Mouse (Mus musculus) liver, embryonic 16.5 days (tissue): ENCODE results near the gene Bche. TPM values are rescaled to one million over a fixed set of nuclear protein-coding genes. Genes with fewer than 3 reads are reported as not detected.

Experiments used
- ATAC-seq: fragments of 200-750 bp; cut with Nextera tagmentation; 2 replicates; pipeline ENCODE4 v1.8.0; 2017; ENCODE audit warnings: low read depth, mild to moderate bottlenecking, moderate number of reproducible peaks, moderate library complexity
- H3K27ac ChIP-seq: fragments of 300-500 bp; sonication (generic); 2 replicates; pipeline ENCODE4 v1.5.1; 2014; ENCODE audit warnings: mild to moderate bottlenecking, low read length
- H3K27me3 ChIP-seq: fragments of 300-500 bp; sonication (generic); 2 replicates; pipeline ENCODE4 v1.6.1; 2014; ENCODE audit warnings: low read depth, low read length, mixed read lengths; ENCODE audit not compliant: control insufficient read depth, insufficient read depth
- H3K36me3 ChIP-seq: fragments of 300-500 bp; sonication (generic); 2 replicates; pipeline ENCODE4 v1.6.1; 2014; ENCODE audit warnings: mild to moderate bottlenecking; ENCODE audit not compliant: control insufficient read depth, insufficient read depth
- H3K4me1 ChIP-seq: fragments of 300-500 bp; sonication (generic); 2 replicates; pipeline ENCODE4 v1.6.1; 2014; ENCODE audit warnings: low read depth, low read length, mixed read lengths; ENCODE audit not compliant: control insufficient read depth
- H3K4me2 ChIP-seq: fragments of 300-500 bp; sonication (generic); 2 replicates; pipeline ENCODE4 v1.6.1; 2014; ENCODE audit warnings: low read depth, low read length, mixed read lengths
- H3K4me3 ChIP-seq: fragments of 300-500 bp; sonication (generic); 2 replicates; pipeline ENCODE4 v1.5.1; 2014; ENCODE audit warnings: low read depth, mild to moderate bottlenecking, low read length
- H3K9ac ChIP-seq: fragments of 300-500 bp; sonication (generic); 2 replicates; pipeline ENCODE4 v1.6.1; 2014; ENCODE audit warnings: low read depth, low read length
- H3K9me3 ChIP-seq: fragments of 300-500 bp; sonication (generic); replicated peaks from 2 replicates; pipeline ENCODE4 v1.6.1; 2016; ENCODE audit warnings: low read length; ENCODE audit not compliant: control insufficient read depth
- WGBS: fragments of 180-500 bp; shearing (Covaris S2); extraction: QIAGEN DNeasy Blood & Tissue Kit; methylation state at CpG from one replicate; pipeline ENCODE4 v1.1.7; 2014; ENCODE audit not compliant: insufficient replicate concordance; 5-methylcytosine and 5-hydroxymethylcytosine counted together
- polyA plus RNA-seq: library from polyadenylated mRNA; unstranded; fragments of >200 nt; fragmentation: Nextera tagmentation; extraction: Ambion mirVana; gene quantifications from 2 replicates; pipeline ENCODE4 v1.2.1, GENCODE M21; 2015

Bche gene
- polyA plus RNA-seq, 1 experiment from 2014 or later = 14.1 TPM

DNA sequence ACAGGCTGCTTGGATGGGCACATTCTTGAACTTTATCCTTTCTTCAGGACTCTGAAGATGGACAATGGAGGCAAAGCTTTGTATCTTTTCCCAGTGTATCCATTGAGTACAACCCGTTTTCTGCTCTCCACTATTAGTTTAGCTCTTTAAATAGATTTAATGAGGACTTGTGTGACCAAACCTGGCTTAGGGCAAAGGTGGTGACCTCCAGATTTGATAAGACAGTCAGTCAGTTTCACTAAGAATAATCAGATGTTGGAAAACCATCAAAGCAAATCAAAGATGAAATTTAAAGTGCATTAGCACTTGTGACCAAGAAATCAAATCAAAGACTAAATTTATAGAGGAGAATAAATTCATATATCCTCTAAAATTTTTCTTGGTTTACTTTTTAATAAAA is 1.7 kb downstream of the Bche start:
- no peak for ATAC-seq
- Histone ChIP-seq H3K4me1 (no peaks in the 10 kb centered on the region), H3K27me3 (no peaks in the 10 kb centered on the region), H3K4me2 (peak overlapping the region; percentile 32), H3K36me3 (no peaks in the 10 kb centered on the region), H3K27ac (no peak overlapping the region), H3K4me3 (no peak overlapping the region), H3K9ac (no peak overlapping the region), H3K9me3 (no peaks in the 10 kb centered on the region)
- WGBS = 26% methylated on average over 1 of the region's 1 CpGs

DNA sequence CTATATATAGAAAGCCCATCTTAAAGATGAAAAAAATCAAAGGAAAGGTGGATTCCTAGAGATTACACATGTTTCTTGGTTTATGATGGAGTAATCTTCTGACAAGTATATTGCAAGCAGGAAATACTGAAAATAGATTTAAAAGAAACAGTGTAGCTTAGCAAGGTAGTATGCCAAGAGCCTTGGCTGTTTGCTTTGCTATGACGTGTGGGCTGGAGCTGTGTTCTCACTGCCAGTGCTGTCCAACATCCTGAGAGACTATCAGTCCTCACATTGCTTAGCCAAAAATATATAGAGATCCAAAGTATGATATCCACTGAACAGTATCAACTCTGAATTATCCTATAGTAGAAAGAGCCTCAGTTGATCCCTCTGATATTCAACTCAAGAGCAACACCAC is 9.3 kb downstream of the Bche start:
- no peak overlapping the region for H3K9ac ChIP-seq
- H3K36me3 ChIP-seq = no peaks in the 10 kb centered on the region
- H3K9me3 ChIP-seq = no peaks in the 10 kb centered on the region
- WGBS = 45% methylated on average over 1 of the region's 1 CpGs
- H3K27ac ChIP-seq = no peak overlapping the region
- H3K4me3 ChIP-seq = no peak overlapping the region
- no peak overlapping the region for H3K4me2 ChIP-seq
- H3K4me1 ChIP-seq = no peaks in the 10 kb centered on the region
- ATAC-seq = no peak
- no peaks in the 10 kb centered on the region for H3K27me3 ChIP-seq

DNA sequence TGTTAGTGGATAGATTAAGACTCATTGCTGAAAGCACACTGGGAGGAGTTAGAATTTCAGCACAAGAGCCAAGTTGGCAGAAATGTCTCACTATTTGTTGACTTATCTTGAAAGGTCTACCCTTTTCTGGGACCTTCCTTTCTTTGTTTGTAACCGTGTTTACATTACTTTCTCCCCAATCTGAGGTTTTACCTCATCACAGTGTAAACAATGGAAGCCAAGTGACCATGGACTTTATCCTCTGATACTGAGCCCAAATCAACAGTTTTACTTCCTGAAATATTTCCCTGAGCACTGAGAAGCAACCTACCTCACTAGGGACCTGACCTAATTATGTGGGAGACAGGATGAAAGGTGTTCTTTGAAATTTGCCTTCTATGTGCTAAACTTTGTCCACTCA is 34.9 kb downstream of the Bche start:
- peak; percentile 92 for ATAC-seq
- Histone ChIP-seq H3K4me1 (no peaks in the 10 kb centered on the region), H3K4me2 (no peak overlapping the region), H3K9ac (no peak overlapping the region), H3K27me3 (no peaks in the 10 kb centered on the region), H3K27ac (peak overlapping the region; percentile 63), H3K36me3 (no peaks in the 10 kb centered on the region), H3K4me3 (no peak overlapping the region), H3K9me3 (no peaks in the 10 kb centered on the region)
- 24% methylated on average over 1 of the region's 1 CpGs for WGBS

DNA sequence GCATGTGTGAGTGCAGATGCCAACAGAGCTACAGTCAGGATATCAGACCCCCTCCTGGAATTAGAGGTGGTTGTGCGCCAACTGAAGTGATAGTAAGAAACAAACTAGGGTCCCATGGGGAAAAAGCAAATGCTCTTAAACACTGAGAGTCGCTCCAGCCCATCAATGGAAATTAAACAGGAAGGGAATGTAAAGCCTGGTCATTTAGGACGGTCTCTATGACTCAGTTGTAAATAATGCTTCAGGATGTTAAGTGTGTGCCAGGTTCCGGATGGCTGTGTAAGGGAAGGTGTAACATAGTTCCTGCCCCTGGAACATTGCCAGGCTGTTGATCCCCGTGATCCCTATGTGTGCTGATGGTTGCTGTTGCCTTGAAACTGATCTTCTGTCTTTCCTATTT is 40.0 kb downstream of the Bche start:
- no peak overlapping the region for H3K4me3 ChIP-seq
- 54% methylated on average over 5 of the region's 5 CpGs for WGBS

DNA sequence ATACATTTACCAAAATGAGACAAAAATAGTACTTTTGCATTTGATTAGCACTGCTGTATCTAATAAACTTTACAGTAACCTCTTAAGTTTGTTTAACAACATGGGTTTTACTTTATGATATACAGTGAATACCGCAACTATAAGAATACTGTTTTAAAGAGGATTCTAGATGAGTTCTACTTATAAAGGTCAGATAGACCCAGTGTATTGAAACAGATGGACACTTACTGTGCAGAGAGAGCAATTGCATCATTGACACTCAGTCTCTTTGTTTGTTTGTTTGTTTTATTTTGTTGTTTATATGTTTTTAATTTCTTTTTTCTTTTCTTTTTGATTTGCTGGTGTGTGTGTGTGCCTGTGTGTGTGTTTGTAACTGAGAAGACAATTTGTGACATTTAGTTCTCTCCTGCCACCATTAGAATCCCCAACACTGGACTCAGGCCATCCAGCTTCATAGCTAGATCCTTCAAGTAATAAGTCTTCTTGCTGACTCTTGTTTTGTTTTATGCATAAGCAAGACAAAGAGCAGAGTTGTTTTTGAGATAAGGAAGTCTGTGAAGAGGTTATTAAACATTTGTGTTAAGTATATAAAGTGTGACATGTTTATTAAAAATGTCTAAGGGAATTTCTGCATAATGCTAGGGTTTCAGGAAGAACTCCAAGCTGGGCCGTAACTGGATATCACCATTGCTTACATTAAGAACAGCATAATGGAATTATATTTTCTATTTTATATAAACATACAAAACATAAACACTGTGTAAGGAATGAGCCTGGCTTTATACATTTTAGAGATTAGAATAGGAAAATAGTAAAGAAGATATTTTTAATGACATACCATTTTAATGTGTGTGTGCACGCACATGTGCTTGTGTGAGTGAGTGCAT is 40.7 kb downstream of the Bche start:
- Histone ChIP-seq H3K4me3 (no peak overlapping the region), H3K4me2 (no peak overlapping the region), H3K36me3 (no peaks in the 10 kb centered on the region), H3K4me1 (no peaks in the 10 kb centered on the region), H3K27ac (no peak overlapping the region), H3K27me3 (no peaks in the 10 kb centered on the region), H3K9me3 (no peaks in the 10 kb centered on the region), H3K9ac (no peak overlapping the region)
- WGBS = 75% methylated on average over 3 of the region's 3 CpGs
- no peak for ATAC-seq

More for the DNA sequence above, 40.0 kb downstream of the Bche start:
- Histone ChIP-seq H3K27ac (no peak overlapping the region), H3K36me3 (no peaks in the 10 kb centered on the region), H3K9ac (no peak overlapping the region), H3K27me3 (no peaks in the 10 kb centered on the region), H3K4me2 (no peak overlapping the region), H3K9me3 (no peaks in the 10 kb centered on the region), H3K4me1 (no peaks in the 10 kb centered on the region)
- no peak for ATAC-seq

DNA sequence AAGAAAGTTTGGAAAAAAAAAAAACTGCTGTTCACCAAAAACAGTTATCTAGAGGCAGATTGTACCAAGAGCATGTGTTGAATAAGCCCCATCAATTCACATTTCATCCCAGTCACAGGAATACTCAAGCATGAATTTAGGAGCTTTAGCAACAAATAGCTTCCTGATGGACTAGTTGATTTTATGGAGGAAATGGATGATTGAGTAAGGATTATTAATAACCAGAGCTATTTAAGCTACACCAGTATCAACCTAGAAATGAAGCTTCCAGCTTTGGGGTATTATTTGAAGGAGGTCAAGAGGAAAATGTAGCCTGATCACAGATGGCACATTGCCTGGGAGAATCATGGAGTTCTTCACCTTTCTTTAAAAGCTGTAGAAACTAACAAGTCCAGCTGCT is 57.9 kb downstream of the Bche start:
- Histone ChIP-seq H3K36me3 (no peaks in the 10 kb centered on the region), H3K27me3 (no peaks in the 10 kb centered on the region), H3K9me3 (no peaks in the 10 kb centered on the region), H3K9ac (no peak overlapping the region), H3K4me3 (no peak overlapping the region), H3K4me2 (no peak overlapping the region), H3K27ac (no peak overlapping the region), H3K4me1 (no peaks in the 10 kb centered on the region)
- no peak for ATAC-seq

DNA sequence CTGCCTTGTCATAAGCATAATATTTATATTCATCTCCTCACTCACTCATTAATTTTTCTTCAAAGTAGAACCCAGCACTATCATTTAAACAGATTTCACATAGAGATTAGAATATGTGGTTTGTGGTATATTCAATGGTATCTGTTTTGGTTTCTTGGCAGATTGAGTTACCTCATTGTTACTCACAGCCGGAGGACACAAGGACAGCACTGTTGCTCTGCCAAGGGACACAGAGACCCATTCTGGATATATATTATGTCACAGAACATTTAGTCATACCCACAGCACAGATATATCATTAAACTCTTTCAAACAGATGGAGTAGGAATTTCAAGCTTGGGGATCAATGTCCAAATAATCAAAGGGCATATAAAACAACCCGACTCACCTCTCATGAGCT is 61.2 kb downstream of the Bche start:
- Histone ChIP-seq H3K9me3 (no peaks in the 10 kb centered on the region), H3K4me2 (no peak overlapping the region), H3K27me3 (no peaks in the 10 kb centered on the region), H3K9ac (no peak overlapping the region), H3K27ac (no peak overlapping the region), H3K4me1 (no peaks in the 10 kb centered on the region), H3K4me3 (no peak overlapping the region), H3K36me3 (no peaks in the 10 kb centered on the region)
- ATAC-seq = no peak
- 64% methylated on average over 2 of the region's 2 CpGs for WGBS

DNA sequence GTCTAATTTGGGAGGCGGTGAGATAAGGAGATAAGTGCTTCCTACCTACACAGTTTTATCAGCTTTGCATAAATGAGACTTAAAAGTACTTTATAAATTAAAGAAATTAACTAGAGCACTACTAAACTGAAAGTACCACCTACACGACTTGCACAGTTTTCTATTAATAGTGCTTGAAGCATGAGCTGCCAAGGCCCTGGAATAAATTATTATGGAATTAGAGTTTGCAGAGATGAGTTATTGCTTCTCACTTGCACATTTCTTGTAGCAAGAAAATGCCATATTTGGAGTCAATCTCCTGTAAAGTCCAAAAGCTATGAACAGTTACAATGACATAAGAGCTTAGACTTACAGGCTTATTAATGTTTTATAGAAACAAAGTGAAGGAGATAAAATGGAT is 96.8 kb downstream of the Bche start:
- H3K27ac ChIP-seq = no peak overlapping the region
- no peak overlapping the region for H3K9ac ChIP-seq
- no peak overlapping the region for H3K4me2 ChIP-seq
- no peaks in the 10 kb centered on the region for H3K4me1 ChIP-seq
- H3K9me3 ChIP-seq = no peaks in the 10 kb centered on the region
- 56% methylated on average over 2 of the region's 2 CpGs for WGBS
- no peak for ATAC-seq
- no peak overlapping the region for H3K4me3 ChIP-seq
- H3K36me3 ChIP-seq = no peaks in the 10 kb centered on the region
- no peaks in the 10 kb centered on the region for H3K27me3 ChIP-seq

DNA sequence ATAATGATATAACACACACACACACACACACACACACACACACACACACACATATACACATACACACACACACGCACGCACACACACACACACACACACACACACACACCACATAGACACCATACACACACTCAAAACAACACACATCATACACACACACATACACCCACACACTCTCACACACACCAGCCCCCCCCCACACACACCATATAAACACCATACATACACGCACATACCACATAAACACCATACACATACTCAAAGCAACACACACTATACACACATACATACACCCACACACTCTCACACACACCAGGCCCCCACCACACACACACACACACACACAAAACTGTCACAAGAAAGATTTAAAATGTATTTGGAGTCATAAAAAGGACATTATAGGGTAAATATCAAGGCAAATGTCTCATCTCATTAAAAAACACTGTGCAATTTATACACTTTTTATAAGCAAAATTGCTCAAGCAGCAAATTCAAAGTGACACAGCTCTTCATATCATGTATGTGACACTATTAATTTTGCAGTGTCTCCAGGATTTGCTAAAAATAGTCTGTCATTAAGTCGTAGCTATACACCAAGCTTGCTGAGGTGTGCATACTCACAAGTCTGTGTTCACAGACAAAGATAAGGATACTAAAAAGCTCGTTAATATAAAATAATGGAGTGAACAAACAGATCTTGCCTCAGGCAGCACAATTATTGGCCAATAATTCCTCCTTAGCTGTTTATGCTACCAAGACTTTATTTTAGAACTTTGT is 116.3 kb downstream of the Bche start:
- Histone ChIP-seq H3K27ac (no peak overlapping the region), H3K9me3 (no peaks in the 10 kb centered on the region), H3K4me3 (no peak overlapping the region), H3K36me3 (no peaks in the 10 kb centered on the region), H3K4me2 (no peak overlapping the region), H3K9ac (no peak overlapping the region), H3K27me3 (no peaks in the 10 kb centered on the region), H3K4me1 (no peaks in the 10 kb centered on the region)
- no peak for ATAC-seq
- WGBS = 56% methylated on average over 3 of the region's 5 CpGs
